Mouse (Mus musculus): ENCODE results near the gene Rab26. TPM values are rescaled to one million over a fixed set of nuclear protein-coding genes. Genes with fewer than 3 reads are reported as not detected.

Rab26 gene
- polyA plus RNA-seq (2012; rRNA removed): 21.7 and 22.6 TPM in 2 replicates

GRCm38 (mm10) chr17:24534160-24534718 is at the start of gene Rab26:
Gene Rab26, minus strand, starts transcription at chr17:24534210.
- peaks cover 23% of the 10 kb centered on the region for H3K4me1 ChIP-seq (ENCODE audit: control insufficient read depth, insufficient read depth, low read length)
- TF ChIP-seq CTCF (IDR thresholded peaks at IDR 0.05; ENCODE audit: borderline replicate concordance, insufficient read depth, low read depth, low read length): no peak
- no peak for TF ChIP-seq POLR2A (IDR thresholded peaks at IDR 0.05; ENCODE audit: borderline replicate concordance, insufficient read depth, low read length)
- peak within 1 kb of the TSS; percentile 60 for H3K4me3 ChIP-seq (replicated peaks; ENCODE audit: insufficient read depth, low read depth, low read length)
- 95% methylated on average over 8 of the region's 8 CpGs for WGBS
- no peak for DNase-seq
- no peak within 1 kb of the TSS for H3K27ac ChIP-seq (ENCODE audit: insufficient read depth, low read length)
- H3K27me3 ChIP-seq (ENCODE audit: control insufficient read depth, insufficient read depth, low read length): no peaks in the 10 kb centered on the region

GRCm38 (mm10) chr17:24580287-24580686 is 46.3 kb upstream of the Rab26 start:
- H3K27me3 ChIP-seq (ENCODE audit: control insufficient read depth, insufficient read depth, low read length): no peaks in the 10 kb centered on the region
- 31% methylated on average over 2 of the region's 2 CpGs for WGBS
- no peak for DNase-seq
- no peak overlapping the region for H3K4me3 ChIP-seq (replicated peaks; ENCODE audit: insufficient read depth, low read depth, low read length)
- TF ChIP-seq CTCF (IDR thresholded peaks at IDR 0.05; ENCODE audit: borderline replicate concordance, insufficient read depth, low read depth, low read length) (no peak), POLR2A (IDR thresholded peaks at IDR 0.05; ENCODE audit: borderline replicate concordance, insufficient read depth, low read length) (no peak)
- no peak overlapping the region for H3K27ac ChIP-seq (ENCODE audit: insufficient read depth, low read length)
- peaks cover 12% of the 10 kb centered on the region for H3K4me1 ChIP-seq (ENCODE audit: control insufficient read depth, insufficient read depth, low read length)

DNA sequence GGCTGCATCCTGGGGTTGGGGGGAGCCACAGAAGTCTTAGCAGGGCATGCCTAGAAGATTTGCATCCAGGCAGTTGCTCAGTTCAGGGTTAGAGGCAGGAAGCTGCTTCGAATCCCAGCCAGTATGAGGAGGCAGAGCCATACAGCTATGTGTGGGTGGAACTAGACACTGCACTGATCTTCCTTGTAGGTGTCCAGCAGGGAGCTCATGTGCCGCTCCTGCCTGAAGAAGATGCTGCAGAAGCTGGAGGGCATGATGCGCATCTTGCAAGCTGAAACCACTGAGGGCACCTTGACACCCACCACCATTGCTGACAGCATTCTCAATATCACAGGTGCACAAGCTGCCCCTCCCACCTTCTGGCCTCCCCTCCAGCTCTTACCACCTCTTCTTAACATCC is 45.5 kb upstream of the Rab26 start:
- DNase-seq: no peak
- H3K27me3 ChIP-seq (ENCODE audit: control insufficient read depth, insufficient read depth, low read length): no peaks in the 10 kb centered on the region
- peaks cover 18% of the 10 kb centered on the region for H3K4me1 ChIP-seq (ENCODE audit: control insufficient read depth, insufficient read depth, low read length)
- no peak overlapping the region for H3K4me3 ChIP-seq (replicated peaks; ENCODE audit: insufficient read depth, low read depth, low read length)
- H3K27ac ChIP-seq (ENCODE audit: insufficient read depth, low read length): no peak overlapping the region
- TF ChIP-seq CTCF (IDR thresholded peaks at IDR 0.05; ENCODE audit: borderline replicate concordance, insufficient read depth, low read depth, low read length) (no peak), POLR2A (IDR thresholded peaks at IDR 0.05; ENCODE audit: borderline replicate concordance, insufficient read depth, low read length) (no peak)
- 72% methylated on average over 3 of the region's 3 CpGs for WGBS

GRCm38 (mm10) chr17:24573811-24574210 is 39.8 kb upstream of the Rab26 start:
- Histone ChIP-seq H3K27ac (ENCODE audit: insufficient read depth, low read length) (no peak overlapping the region), H3K27me3 (ENCODE audit: control insufficient read depth, insufficient read depth, low read length) (no peaks in the 10 kb centered on the region), H3K4me1 (ENCODE audit: control insufficient read depth, insufficient read depth, low read length) (peaks cover 25% of the 10 kb centered on the region), H3K4me3 (replicated peaks; ENCODE audit: insufficient read depth, low read depth, low read length) (no peak overlapping the region)
- WGBS: 96% methylated on average over 9 of the region's 9 CpGs
- TF ChIP-seq CTCF (IDR thresholded peaks at IDR 0.05; ENCODE audit: borderline replicate concordance, insufficient read depth, low read depth, low read length) (no peak), POLR2A (IDR thresholded peaks at IDR 0.05; ENCODE audit: borderline replicate concordance, insufficient read depth, low read length) (no peak)
- no peak for DNase-seq

DNA sequence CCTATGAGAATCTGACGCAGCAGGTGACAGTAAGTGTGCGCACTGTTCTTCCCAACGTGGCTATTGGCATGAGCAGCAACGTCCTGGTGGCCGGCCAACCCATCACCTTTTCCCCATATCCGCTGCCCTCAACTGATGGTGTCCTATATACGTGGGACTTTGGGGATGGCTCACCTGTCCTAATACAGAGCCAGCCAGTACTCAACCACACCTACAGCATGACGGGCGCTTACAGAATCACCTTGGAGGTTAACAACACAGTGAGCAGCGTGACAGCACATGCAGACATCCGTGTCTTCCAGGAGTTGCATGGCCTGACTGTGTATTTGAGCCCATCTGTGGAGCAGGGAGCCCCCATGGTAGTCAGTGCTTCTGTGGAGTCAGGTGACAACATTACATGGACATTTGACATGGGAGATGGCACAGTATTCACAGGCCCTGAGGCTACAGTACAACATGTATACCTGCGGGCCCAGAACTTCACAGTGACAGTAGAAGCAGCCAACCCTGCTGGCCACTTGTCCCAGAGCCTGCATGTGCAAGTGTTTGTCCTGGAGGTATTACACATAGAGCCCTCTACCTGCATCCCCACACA is 38.7 kb upstream of the Rab26 start:
- H3K4me3 ChIP-seq (replicated peaks; ENCODE audit: insufficient read depth, low read depth, low read length): no peak overlapping the region
- no peak for DNase-seq
- H3K27ac ChIP-seq (ENCODE audit: insufficient read depth, low read length): no peak overlapping the region
- H3K4me1 ChIP-seq (ENCODE audit: control insufficient read depth, insufficient read depth, low read length): peaks cover 25% of the 10 kb centered on the region
- 82% methylated on average over 12 of the region's 12 CpGs for WGBS
- no peak for TF ChIP-seq POLR2A (IDR thresholded peaks at IDR 0.05; ENCODE audit: borderline replicate concordance, insufficient read depth, low read length)
- TF ChIP-seq CTCF (IDR thresholded peaks at IDR 0.05; ENCODE audit: borderline replicate concordance, insufficient read depth, low read depth, low read length): no peak
- H3K27me3 ChIP-seq (ENCODE audit: control insufficient read depth, insufficient read depth, low read length): no peaks in the 10 kb centered on the region

- Histone ChIP-seq H3K4me3 (replicated peaks; ENCODE audit: insufficient read depth, low read depth, low read length) (no peak overlapping the region), H3K27ac (ENCODE audit: insufficient read depth, low read length) (peak overlapping the region; percentile 32), H3K27me3 (ENCODE audit: control insufficient read depth, insufficient read depth, low read length) (no peaks in the 10 kb centered on the region), H3K4me1 (ENCODE audit: control insufficient read depth, insufficient read depth, low read length) (peaks cover 44% of the 10 kb centered on the region)
- no peak for TF ChIP-seq CTCF (IDR thresholded peaks at IDR 0.05; ENCODE audit: borderline replicate concordance, insufficient read depth, low read depth, low read length)
- TF ChIP-seq POLR2A (IDR thresholded peaks at IDR 0.05; ENCODE audit: borderline replicate concordance, insufficient read depth, low read length): no peak
- peak in 1 of 2 experiments; percentile 57 for DNase-seq
- 23% methylated on average over 4 of the region's 4 CpGs for WGBS
These were observed 35.8 kb upstream of the Rab26 start for GRCm38 (mm10) chr17:24569837-24570236.

GRCm38 (mm10) chr17:24567034-24567779 is 33.2 kb upstream of the Rab26 start:
- TF ChIP-seq CTCF (IDR thresholded peaks at IDR 0.05; ENCODE audit: borderline replicate concordance, insufficient read depth, low read depth, low read length) (no peak), POLR2A (IDR thresholded peaks at IDR 0.05; ENCODE audit: borderline replicate concordance, insufficient read depth, low read length) (no peak)
- no peak overlapping the region for H3K4me3 ChIP-seq (replicated peaks; ENCODE audit: insufficient read depth, low read depth, low read length)
- no peak for DNase-seq
- WGBS: 23% methylated on average over 8 of the region's 8 CpGs
- peaks cover 41% of the 10 kb centered on the region for H3K4me1 ChIP-seq (ENCODE audit: control insufficient read depth, insufficient read depth, low read length)
- H3K27ac ChIP-seq (ENCODE audit: insufficient read depth, low read length): no peak overlapping the region
- H3K27me3 ChIP-seq (ENCODE audit: control insufficient read depth, insufficient read depth, low read length): no peaks in the 10 kb centered on the region

Data from cerebellum, adult 2 months (tissue).